24 mouse cellular contexts compared by ENCODE assay signal in the genomic region with DNA sequence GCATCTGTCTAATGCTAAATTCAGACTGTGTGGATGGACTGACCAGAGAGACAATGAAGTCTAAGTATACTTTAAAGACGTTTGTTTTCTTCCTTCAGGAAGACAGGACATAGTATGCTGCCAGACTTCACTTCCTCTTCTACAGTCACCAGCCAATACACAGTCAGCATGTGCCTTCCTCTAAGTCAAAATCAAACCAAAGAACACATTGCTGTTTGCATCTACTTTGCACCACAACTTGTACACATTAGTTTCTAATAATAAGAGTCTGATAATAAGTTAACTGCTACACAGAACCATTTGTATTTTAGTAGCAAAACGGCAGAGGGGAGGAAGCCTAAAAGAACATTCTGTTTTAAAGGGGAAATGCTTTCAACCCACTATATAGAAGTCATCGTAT. TPM values are rescaled to one million over a fixed set of nuclear protein-coding genes. Genes with fewer than 3 reads are reported as not detected.
DNase-seq lines count a peak whose midpoint lies in the region; ATAC-seq and TF ChIP-seq lines count a peak whose summit lies in the region.
"Had no signal": no experiment of that assay in that cellular context is flagged by ENCODE, and none has a peak within 500 bp of the region (broad histone marks: within the 10 kb centered on the region; RNA-seq: fewer than 3 reads in every experiment).

No protein-coding gene starts in this region.

- DNase-seq in heart, postnatal 0 days (ENCODE audit: low spot score) = no peak
- no peak for DNase-seq in heart, adult 9 months (ENCODE audit: low spot score in 2 of 2)
- no peak for DNase-seq in spleen, adult 2 months (ENCODE audit: low read depth in 1 of 2, low spot score in 2 of 2)
- no peak for DNase-seq in spleen, adult 12 weeks (ENCODE audit: low spot score)
- no peak for DNase-seq in midbrain, postnatal 0 days (ENCODE audit: low spot score)
- DNase-seq in cerebellum, adult 9-11 months = no peak
- DNase-seq: adrenal gland, postnatal 14 days; cerebellum, adult 11-12 months; cerebellum, postnatal 14 days; gastrocnemius, adult 2 months; heart, postnatal 14 days; kidney, adult 8-10 months; kidney, postnatal 25 days; layer of hippocampus, adult 9-11 months; thymus, postnatal 14 days had no signal

- no peak overlapping the region for H3K9ac ChIP-seq in heart, postnatal 0 days (replicated peaks; ENCODE audit: low read depth, low read length)
- H3K9ac ChIP-seq in midbrain, postnatal 0 days (replicated peaks; ENCODE audit: low read length, poor library complexity, severe bottlenecking) = no peak overlapping the region
- H3K9ac ChIP-seq: embryonic facial prominence, embryonic 12.5 days; forebrain, embryonic 12.5 days; hindbrain, embryonic 14.5 days; liver, embryonic 14.5 days; lung, embryonic 15.5 days had no signal

- TF ChIP-seq CTCF in heart, postnatal 0 days (IDR thresholded peaks at IDR 0.05; ENCODE audit: low read depth) = no peak
- no peak for TF ChIP-seq CTCF in spleen, adult 2 months (IDR thresholded peaks at IDR 0.05; ENCODE audit: extremely low read depth, insufficient read depth, insufficient read length, insufficient replicate concordance)
- TF ChIP-seq CTCF in midbrain, postnatal 0 days (IDR thresholded peaks at IDR 0.05) = no peak

- no peak overlapping the region for H3K4me2 ChIP-seq in heart, postnatal 0 days (ENCODE audit: low read depth, low read length)
- H3K4me2 ChIP-seq in midbrain, postnatal 0 days (ENCODE audit: low read depth, low read length, poor library complexity, severe bottlenecking) = no peak overlapping the region
- H3K4me2 ChIP-seq: embryonic facial prominence, embryonic 12.5 days; forebrain, embryonic 12.5 days; hindbrain, embryonic 14.5 days; lung, embryonic 15.5 days; midbrain, embryonic 11.5 days had no signal

- no peaks in the 10 kb centered on the region for H3K27me3 ChIP-seq in heart, postnatal 0 days (ENCODE audit: control insufficient read depth, insufficient read depth, low read length)
- H3K27me3 ChIP-seq in spleen, adult 2 months (ENCODE audit: control insufficient read depth, insufficient read depth, low read length) = no peaks in the 10 kb centered on the region
- no peaks in the 10 kb centered on the region for H3K27me3 ChIP-seq in midbrain, postnatal 0 days (ENCODE audit: insufficient read depth, low read length)
- H3K27me3 ChIP-seq: embryonic facial prominence, embryonic 12.5 days; forebrain, embryonic 12.5 days; lung, embryonic 15.5 days had no signal

- H3K27ac ChIP-seq in heart, postnatal 0 days (ENCODE audit: low read depth) = peak overlapping the region; percentile 48; the same call in 1 of the 2 replicates
- peak overlapping the region; percentile 45; the same call in 1 of the 2 replicates for H3K27ac ChIP-seq in spleen, adult 2 months (ENCODE audit: insufficient read depth, low read length)
- peak overlapping the region; percentile 7; the same call in 1 of the 2 replicates for H3K27ac ChIP-seq in brown adipose tissue, adult 24 weeks (replicated peaks; ENCODE audit: low read depth, low read length)
- H3K27ac ChIP-seq in midbrain, postnatal 0 days (ENCODE audit: low read depth, low read length) = no peak overlapping the region
- H3K27ac ChIP-seq: embryonic facial prominence, embryonic 12.5 days; forebrain, embryonic 12.5 days; heart, embryonic 10.5 days; hindbrain, embryonic 14.5 days; left cerebral cortex, adult 2 months; liver, embryonic 14.5 days; lung, embryonic 15.5 days had no signal

- H3K4me3 ChIP-seq in heart, postnatal 0 days (ENCODE audit: low read depth, low read length) = no peak overlapping the region
- no peak overlapping the region for H3K4me3 ChIP-seq in spleen, adult 2 months (ENCODE audit: extremely low read depth, insufficient read depth, insufficient read length)
- no peak overlapping the region for H3K4me3 ChIP-seq in brown adipose tissue, adult 24 weeks (ENCODE audit: insufficient read depth, low read depth, low read length)
- H3K4me3 ChIP-seq in midbrain, postnatal 0 days (ENCODE audit: low read depth, low read length) = no peak overlapping the region
- H3K4me3 ChIP-seq: embryonic facial prominence, embryonic 12.5 days; forebrain, embryonic 12.5 days; gastrocnemius, adult 2 months; heart, embryonic 10.5 days; left cerebral cortex, adult 2 months; lung, embryonic 15.5 days had no signal

- ATAC-seq in heart, postnatal 0 days (ENCODE audit: insufficient read depth, low read depth) = no peak
- no peak for ATAC-seq in midbrain, postnatal 0 days (ENCODE audit: low FRiP score)

- no peak for TF ChIP-seq EP300 in heart, postnatal 0 days (IDR thresholded peaks at IDR 0.05; ENCODE audit: low read depth)

- TF ChIP-seq POLR2A in spleen, adult 2 months (IDR thresholded peaks at IDR 0.05; ENCODE audit: low read depth, low read length) = no peak

- no peaks in the 10 kb centered on the region for H3K4me1 ChIP-seq in heart, postnatal 0 days (ENCODE audit: control insufficient read depth, insufficient read depth)
- peaks cover 21% of the 10 kb centered on the region for H3K4me1 ChIP-seq in spleen, adult 2 months (ENCODE audit: control insufficient read depth, insufficient read depth, insufficient read length)
- peaks cover 18% of the 10 kb centered on the region for H3K4me1 ChIP-seq in brown adipose tissue, adult 24 weeks (ENCODE audit: control insufficient read depth, insufficient read depth, insufficient read length, low read length)
- H3K4me1 ChIP-seq in midbrain, postnatal 0 days (ENCODE audit: insufficient read depth, low read length) = no peaks in the 10 kb centered on the region
- H3K4me1 ChIP-seq: embryonic facial prominence, embryonic 12.5 days; forebrain, embryonic 12.5 days; heart, embryonic 10.5 days; lung, embryonic 15.5 days had no signal

- no peaks in the 10 kb centered on the region for H3K9me3 ChIP-seq in heart, postnatal 0 days (replicated peaks; ENCODE audit: control insufficient read depth, low read length)
- H3K9me3 ChIP-seq in midbrain, postnatal 0 days (ENCODE audit: low read length) = no peaks in the 10 kb centered on the region
- H3K9me3 ChIP-seq: embryonic facial prominence, embryonic 12.5 days; forebrain, embryonic 12.5 days; heart, embryonic 10.5 days; lung, embryonic 15.5 days had no signal

- WGBS in heart, postnatal 0 days = 31% methylated on average over 3 of the region's 3 CpGs
- WGBS in spleen, adult 2 months = 6% methylated on average over 3 of the region's 3 CpGs
- WGBS in midbrain, postnatal 0 days = 62% methylated on average over 3 of the region's 3 CpGs

- H3K36me3 ChIP-seq in heart, postnatal 0 days (replicated peaks; ENCODE audit: control insufficient read depth, insufficient read depth, low read length) = no peaks in the 10 kb centered on the region
- no peaks in the 10 kb centered on the region for H3K36me3 ChIP-seq in spleen, adult 2 months (ENCODE audit: control insufficient read depth, insufficient read depth, low read length)
- H3K36me3 ChIP-seq in midbrain, postnatal 0 days (ENCODE audit: insufficient read depth, low read length) = no peaks in the 10 kb centered on the region
- H3K36me3 ChIP-seq: embryonic facial prominence, embryonic 12.5 days; forebrain, embryonic 12.5 days; heart, embryonic 10.5 days; lung, embryonic 15.5 days had no signal

RNA-seq across cellular contexts. Expression of gene Fam126a, which starts 4.5 kb away (rescaled TPM):
- 37.3 and 37.6 TPM in 2 replicates for total RNA-seq in heart, postnatal 0 days (2014; rRNA removed; ENCODE audit: low replicate concordance)
- polyA plus RNA-seq in heart, postnatal 0 days (2015; fragmentation: Nextera tagmentation; extraction: Ambion mirVana) = 23.3 and 27.7 TPM in 2 replicates
- 5.0 and 6.0 TPM in 2 replicates for polyA plus RNA-seq in spleen, adult 2 months (2012; rRNA removed)
- 5.2 and 6.8 TPM in 2 replicates for polyA plus RNA-seq in brown adipose tissue, adult 24 weeks (2012; ENCODE audit: insufficient read depth, insufficient read length, missing spikeins)
- total RNA-seq in midbrain, postnatal 0 days (2014; rRNA removed) = 23.7 and 30.8 TPM in 2 replicates
- 17.0 and 19.7 TPM in 2 replicates for polyA plus RNA-seq in midbrain, postnatal 0 days (2015; fragmentation: Nextera tagmentation; extraction: Ambion mirVana)
